Mouse (Mus musculus) bone marrow, adult 2 months (tissue): ENCODE measurements around the gene Egfl7.

Experiments used
- CTCF ChIP-seq: fragments of 200-500 bp; IDR thresholded peaks from 2 replicates; pipeline ENCODE4 v1.5.1; 2011; ENCODE audit warnings: low read length, control low read depth; ENCODE audit not compliant: control insufficient read depth, insufficient read depth
- POLR2A ChIP-seq: fragments of 200-500 bp; IDR thresholded peaks from 2 replicates; pipeline ENCODE4 v1.6.1; 2011; ENCODE audit warnings: low read depth, mild to moderate bottlenecking, control low read depth, low read length, borderline replicate concordance; ENCODE audit not compliant: control insufficient read depth

GRCm38 (mm10) chr2:26556535-26556993 lies 23.2 kb upstream of the Egfl7 start:
- TF ChIP-seq CTCF (no peak), POLR2A (no peak)
